Mouse (Mus musculus): ENCODE results near the gene Akt2.
A peak's percentile ranks its signal among the peaks of the same experiment; 100 is the strongest.

Akt2 gene

DNA sequence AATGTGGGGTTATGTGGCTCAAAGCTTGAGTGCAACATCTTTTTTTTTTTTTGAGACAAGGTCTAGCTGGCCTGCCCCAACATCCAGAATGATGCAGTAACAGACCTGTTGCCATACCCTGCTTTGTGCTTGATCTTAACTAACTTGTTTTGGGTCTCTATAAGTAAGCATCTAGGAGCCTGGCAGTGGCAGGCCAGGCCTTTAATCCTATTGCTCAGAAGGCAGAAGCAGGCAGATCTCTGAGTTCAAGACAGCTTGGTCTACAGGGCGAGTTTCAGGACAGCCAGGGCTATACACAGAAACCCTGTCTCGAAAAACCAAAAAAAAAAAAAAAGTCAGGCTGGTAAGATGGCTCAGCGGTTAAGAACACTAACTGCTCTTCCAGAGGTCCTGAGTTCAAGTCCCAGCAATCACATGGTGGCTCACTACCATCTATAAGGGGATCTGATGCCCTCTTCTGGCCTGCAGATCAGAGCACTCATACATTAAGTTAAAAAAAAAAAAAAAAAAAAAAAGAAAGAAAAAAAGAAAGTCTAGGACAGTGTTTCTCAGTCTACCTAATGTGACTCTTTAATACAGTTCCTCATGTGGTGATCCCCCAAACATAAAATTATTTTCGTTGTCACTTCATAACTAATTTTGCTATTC is 662 bp upstream of the Akt2 start:
- DNase-seq, result no peak

DNA sequence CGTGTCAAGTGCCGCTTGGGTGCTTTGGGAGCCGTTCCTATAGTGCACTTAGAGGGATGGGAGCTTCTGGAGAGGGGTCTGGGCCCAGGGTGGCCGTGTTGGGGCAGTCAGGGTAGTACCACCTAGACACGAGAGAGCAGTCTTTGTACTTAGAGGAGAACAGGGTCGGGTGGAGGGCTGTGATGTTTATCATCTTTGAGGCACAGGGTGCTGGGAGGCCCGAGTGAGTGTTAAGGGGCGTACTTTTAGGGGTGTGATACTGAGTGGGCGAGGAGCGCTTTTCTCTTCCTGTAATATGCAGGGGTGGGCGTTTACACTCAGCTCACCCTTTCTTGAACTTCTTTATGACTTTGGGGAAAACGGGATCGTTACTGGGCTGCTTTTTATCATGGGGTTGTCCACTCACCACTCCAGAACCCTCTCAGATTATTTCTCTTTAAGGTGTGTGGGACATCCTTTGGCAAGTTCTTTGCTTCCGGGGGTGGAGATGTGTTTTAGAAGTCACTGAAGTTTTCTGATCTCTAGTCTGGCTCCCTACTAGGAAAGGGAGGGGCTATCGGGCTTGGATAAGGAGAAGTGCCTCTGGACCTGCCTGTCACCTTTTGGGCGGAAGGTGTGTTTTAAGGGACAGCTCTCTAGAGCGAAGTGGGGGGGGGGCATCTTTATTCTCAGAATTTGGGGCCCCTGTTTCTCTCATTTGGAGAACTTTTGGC is 1.0 kb downstream of the Akt2 start:
- no peak for DNase-seq

DNA sequence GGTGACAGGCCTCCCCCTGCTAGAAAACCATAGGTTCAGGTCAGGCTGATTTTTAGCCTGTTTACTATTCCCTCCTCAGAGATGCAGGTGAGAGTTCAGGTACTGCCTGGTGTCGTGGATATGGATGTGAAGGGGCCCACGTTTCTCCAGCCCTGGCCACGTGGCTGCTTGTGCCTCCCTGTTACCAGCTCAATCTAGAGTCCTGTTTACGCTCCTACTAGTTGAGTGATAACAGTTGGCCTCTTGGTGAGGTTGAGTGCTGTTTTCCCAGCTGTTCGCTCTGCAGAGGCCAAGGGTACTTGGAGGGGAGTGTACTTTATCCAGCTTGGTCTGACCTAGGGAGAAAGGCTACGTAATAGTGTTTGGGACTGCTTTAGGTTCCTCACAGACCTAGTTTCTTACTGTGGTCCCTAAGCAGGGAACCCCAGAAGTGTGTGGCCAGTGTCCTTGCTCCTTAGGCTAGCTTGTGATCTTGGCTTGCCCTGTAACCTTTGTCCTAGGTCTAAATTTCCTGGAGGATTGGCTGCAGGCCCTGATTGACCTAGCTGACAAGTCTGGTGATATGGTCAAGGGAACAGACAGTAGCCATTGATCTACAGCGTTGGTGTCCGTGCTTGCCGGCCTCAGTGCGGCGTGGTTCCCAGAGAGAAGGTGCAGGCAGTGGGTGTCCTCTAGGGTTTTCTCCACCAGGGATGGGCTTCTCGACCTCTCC is 1.7 kb downstream of the Akt2 start:
- no peak for DNase-seq

DNA sequence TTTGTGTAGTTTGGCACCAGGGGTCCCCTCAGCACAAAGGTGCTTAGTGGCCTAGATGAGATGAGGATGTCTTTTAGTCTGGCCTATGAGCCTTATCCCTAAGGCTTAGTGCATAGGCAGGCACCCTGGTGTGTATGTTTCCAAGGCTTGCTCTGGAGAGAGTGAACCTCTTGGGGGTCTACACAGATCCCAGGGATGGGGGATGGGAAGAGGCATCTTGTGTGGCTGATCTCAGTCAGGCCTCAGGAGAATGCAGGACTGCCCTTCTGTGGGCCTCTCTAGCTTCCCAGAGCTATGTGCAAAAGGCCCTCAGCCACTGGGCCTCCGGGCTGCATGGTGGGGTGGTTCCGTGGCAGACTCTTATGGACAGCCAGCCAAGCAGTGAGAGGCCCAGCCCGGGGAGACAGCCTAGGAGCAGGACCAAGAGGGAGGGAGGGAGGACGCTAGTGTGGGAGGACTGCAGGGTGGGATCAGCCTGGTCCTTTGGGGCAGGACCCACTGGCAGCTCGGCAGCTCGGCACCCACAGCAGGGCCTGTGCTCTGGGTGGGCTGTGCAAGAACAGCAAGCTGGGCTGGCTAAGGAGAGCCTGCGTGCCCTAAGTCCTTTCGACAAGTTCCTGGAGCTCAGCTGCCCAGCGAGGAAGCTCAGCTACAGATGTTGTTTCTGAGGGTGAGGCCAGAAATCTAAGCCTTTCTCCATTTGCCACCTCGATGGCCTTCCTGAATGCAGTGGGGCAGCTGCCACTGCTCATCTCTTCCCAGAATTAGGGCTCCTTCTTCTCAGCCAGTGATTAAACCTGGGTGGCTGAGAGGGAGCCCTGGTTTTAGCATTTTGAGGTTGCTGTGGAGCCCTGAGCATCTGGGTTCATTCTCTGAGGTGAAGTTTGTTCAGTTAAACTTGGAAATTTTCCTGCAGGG is 5.5 kb downstream of the Akt2 start:
- DNase-seq, result no peak

DNA sequence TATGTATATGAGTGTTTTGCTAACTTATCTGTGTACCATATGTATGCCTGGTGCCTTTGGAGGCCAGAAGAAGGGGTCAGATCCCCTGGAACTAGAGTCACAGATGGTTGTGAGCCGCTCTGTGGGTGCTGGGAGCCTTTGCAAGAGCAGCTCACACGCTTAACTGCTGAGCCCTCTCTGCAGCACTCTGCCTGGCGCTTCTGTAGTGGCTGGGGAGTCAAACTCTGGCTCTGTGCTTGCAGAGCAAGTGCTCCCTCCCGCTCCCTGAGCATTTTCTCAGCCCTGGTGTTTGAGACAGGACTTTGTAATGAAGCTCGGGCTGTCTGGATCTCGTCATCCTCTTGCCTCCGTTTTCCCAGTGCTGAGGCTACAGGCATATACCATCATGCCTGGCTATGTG is 6.7 kb downstream of the Akt2 start:
- DNase-seq, result no peak

DNA sequence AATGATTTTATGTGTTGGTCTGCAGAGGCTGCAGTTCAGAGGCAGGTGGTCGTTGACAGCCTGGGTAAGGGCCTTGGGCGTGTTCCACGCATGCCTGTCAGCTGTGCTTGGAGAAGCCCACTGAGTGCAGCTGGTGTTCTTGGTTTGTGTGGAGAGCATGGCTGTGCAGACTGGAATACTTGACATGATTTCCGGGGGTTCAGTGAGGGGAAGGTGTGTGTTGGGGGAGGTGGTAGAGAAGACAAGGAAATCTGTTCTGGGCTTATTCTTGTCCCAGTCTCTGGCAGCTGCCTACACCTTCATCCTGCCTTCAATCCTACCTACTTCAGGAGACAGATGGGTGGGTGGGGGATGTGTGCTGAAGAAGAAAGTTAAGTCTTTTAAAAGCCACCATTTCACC is 10.3 kb downstream of the Akt2 start:
- peak; percentile 57 for DNase-seq

DNA sequence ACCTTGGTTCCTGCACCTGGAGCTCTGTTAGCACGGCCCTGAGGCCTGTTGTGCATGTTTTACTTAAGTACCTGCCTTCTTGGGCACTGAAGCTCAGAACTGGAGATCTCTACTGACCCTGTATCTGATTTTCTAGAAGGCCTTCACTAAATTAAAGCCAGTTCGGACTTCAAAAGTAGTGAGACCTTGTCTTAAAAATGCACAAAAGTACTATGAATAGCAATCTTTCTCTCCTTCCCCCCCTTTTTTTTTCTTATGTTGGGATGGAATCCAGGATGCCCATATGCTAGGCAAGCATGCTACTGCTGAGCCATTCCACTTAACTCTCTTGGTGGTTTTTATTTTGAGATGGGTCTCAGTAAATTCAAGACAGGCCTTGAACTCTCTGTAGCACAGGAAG is 10.8 kb downstream of the Akt2 start:
- DNase-seq, result no peak

DNA sequence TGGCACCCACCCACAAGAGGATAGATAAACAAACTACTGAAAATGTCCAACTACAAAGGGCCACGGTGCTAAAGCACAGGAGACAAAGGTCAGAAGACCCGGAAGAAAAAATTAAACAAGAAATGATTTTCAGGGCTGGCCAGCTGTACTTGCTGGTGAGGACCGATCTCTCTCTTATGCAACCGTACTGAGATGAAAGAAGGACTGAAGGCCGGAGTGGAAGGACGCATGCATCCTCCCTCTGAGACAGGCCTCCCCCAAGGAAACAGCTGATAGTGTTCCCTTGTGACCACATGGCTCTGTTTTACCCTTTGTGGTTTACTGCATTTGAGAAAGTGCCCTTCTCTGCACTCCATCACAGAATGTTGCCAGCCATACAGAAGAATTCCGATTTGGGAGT is 11.5 kb downstream of the Akt2 start:
- no peak for DNase-seq

DNA sequence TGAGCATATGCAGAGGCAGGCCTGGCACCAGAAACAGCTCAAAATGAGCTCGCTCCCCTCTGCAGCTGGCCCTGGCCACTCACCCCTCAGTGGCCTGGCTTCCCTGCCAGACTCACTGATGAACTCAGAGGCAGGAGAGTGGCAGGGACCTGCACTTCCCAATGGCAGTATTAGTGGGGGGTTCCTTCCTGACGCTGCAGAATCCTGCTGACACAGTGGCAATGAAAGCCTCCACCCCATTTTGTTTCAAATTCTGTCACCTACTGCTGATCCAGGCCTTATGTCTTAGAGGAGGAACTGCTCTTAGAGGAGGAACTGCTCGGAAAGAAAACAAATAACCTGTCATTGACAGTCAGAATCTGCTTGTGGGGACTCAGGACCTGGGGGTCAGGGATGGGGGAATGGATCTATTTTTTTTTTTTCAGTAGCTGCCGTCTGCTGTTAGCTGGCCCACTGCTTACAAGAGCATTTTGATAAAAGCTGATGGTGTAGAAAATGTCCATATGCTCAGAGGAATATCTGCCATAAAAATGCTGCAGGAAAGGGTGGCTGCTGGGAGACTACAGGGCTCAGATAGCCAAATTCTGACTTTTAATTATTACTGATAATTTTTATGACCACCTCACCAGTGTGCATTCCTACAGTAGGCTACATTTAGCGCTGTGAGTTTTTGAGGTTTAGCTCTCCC is 13.5 kb downstream of the Akt2 start:
- no peak for DNase-seq

DNA sequence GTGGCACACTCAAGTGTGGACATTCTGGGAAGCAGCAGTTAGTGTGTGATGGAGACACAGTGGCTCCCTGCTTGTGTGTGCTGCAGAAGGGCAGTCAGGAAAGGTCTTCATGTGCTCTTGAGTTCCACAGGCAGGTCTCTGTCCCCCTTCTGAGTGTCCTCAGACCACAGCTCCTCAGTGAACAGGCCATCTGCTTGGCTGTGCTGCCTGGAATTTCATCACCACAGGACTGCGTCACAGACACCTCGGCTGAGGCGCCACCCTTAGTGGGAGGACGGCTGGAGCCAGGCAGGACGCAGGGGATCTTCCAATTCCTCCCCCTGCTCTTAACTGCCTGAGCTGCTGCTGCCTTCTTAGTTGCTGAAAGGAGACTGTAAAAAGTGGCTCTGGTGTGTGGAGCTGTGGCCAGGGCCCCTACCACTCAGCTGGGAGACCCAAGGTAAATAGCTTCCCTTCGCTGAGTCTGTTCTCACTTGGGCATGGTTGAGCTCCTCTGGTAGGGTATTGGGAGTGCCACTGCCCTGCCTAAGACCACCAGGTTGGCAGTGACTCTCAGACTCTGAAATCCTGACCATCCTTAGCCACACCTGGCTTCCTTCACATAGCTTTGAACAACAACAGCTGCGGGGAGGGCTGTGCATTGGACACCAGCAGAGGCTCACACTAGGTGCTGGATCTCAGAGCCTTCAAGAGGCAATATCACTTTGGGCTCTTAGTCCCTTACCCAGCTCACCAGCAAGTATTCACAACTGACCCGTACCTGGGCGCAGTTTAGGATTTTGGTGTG is 14.3 kb downstream of the Akt2 start:
- DNase-seq, result peak; percentile 64

DNA sequence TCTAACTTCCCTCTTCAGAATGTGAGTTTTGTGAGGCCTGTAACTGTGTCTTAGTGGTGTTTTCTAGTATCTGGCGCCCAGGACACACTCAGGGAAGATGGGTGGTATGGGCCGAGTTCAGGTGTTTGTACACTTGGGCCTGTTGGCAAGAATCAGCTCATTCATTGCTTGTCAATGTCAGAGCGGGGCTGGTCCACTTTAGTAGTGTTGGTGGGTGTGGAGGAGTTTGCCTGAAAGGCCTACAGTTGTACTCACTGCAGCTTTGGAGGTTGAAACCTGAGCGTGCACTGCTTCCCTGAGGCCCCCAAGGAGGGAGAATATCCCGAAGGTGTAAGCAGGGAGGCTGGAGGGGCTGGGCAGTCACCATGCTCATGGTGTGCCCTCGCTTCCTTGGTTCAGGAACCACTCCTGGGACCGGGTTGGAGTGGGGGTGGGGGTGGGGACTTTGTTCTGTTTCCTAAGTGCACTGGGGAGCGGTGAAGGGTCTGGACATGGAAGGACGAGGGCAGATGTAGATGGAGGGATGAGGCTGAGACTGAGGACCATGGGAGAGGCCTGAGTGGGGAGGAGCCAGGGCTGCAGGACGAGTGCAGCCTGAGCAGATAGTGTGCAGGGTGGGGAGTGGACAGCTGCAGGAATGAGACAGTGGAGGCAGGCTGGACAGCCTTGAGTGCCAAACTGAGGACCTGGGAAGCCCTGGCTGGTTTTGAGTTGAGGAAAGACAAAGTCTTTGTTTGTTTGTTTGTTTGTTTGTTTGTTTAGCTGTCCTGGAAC is 15.3 kb downstream of the Akt2 start:
- DNase-seq, result no peak

DNA sequence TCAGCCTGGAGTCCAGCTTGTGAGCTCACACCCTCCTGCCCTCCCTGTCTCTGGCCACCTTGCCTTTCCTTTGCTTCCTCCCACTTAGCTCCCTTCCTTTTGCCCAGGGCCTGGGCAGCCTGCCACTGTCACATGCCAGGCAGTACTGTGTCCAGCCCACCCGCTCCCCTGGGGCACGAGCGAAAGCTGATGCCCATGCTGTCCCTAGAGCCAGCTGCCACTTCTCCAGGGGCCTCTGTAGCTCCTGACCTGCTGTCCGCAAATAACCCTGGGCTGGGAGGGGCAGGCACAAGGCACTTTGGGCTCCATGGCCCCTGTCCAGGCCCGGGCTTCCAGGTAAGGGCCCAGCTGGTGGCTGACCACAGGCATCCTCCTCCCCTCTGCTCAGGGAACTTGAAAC is 16.2 kb downstream of the Akt2 start:
- peak; percentile 51 for DNase-seq

DNA sequence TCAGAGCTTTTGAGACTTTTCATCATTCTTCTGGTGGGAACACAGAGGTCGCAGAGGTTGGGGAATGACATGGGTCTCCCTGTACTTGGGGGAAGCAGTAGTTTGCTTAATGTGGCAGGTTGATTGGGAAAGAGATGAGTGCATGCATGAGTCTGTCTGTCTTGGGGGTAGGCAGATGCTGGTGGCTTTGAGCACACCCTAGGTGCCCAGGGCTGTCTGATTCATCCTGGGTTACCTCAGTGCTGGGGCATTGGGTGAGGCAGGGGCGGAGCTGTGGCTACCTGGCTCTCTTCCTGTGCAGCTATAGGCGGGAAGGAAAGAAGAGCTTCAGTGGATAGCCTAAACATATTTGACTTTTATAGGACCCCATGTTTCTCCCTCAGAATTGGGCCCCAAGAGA is 16.8 kb downstream of the Akt2 start:
- DNase-seq, result no peak

DNA sequence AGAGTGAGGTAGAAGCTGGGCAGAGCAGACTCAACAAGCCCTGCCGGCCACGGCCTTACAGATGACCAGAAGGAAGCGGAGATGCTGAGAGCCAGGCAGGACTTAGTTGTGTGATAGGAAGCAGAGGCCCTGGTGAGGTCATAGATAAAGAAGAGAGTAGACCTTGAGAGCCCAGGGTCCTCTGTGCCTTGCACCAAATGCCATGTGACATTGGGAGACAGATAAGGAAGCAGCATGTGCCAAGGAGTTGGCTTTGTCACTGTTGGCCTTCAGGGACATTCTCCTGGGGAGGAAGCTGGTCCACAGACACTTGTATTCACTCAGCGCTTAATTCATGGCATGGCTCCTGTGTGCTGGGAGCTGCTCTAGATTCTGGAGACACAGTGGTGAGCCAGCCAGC is 17.9 kb downstream of the Akt2 start:
- no peak for DNase-seq

DNA sequence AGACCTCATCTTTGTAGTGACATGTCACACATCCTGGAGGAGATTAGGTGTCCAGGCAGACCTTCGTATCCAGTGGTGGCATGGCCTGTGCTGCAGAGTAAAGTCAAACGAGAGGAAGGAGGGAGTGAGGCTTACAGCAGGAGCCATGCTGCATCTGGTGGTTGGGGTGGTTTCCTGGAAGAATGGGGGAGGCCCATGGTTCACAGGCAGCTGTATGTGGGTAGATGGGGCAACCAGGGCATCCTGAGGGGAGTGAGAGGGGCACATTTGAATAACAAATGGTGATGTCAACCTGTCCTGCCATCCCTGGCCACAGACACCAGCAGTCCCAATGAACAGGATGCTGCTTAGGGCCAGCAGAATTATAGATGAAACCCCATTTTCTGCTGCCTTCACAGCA is 18.3 kb downstream of the Akt2 start:
- no peak for DNase-seq

DNA sequence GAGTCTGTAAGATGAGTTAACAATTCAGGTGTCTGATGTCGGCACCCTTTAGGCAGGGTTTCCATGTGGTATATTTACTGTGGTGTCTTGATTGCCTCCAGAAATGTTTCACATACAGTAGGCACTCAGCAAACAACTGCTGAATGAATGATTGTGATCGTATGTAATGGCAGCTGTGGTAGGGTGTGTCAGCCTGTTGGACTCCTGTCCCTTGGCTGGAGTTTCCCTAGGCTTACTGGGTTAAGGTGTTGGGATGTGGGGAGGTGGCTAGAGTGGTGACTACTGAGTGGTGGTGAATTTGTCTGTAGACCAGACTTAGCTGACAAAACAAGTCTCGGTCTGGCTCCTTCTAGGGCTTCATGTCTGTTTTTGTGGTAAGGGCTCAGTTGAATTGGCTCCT is 19.0 kb downstream of the Akt2 start:
- no peak for DNase-seq

DNA sequence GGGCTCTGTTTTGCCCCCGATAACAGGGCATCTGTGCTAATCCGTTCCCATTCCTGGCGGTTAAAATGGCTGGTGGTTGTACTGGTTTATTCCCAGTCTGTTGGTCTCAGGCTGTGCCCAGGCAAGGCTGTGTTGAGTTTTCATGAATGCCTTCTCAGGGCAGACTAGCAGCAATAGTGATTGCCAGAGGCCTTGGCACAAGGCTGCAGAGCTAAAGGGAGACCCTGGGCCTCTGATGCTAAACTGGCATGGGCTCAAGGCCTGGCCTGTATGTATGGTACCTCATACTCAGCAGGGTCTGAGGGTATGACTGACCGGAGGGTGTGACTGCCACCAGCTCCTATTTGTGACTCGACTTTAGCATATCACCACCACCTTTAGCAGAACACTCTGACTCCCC is 19.5 kb downstream of the Akt2 start:
- DNase-seq, result no peak

DNA sequence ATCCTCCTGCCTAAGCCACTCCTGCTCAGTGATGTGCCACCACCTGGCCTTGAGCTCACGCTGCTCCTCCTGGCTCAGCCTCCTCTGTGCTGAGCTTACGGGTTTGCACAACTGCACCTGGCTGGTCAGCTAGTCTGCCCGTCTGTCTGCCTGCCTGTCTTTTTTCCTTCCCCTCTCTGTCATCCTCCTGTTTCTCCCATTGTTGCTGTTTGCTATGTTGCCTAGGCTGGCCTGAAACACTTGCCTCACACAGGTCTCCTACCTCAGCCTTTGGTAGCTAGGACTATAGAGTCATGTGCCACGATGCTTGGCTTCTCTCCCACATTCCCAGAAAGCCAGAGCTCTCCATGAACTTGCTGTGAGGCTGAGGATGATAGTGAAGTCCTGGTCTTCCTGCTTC is 21.6 kb downstream of the Akt2 start:
- DNase-seq, result no peak

DNA sequence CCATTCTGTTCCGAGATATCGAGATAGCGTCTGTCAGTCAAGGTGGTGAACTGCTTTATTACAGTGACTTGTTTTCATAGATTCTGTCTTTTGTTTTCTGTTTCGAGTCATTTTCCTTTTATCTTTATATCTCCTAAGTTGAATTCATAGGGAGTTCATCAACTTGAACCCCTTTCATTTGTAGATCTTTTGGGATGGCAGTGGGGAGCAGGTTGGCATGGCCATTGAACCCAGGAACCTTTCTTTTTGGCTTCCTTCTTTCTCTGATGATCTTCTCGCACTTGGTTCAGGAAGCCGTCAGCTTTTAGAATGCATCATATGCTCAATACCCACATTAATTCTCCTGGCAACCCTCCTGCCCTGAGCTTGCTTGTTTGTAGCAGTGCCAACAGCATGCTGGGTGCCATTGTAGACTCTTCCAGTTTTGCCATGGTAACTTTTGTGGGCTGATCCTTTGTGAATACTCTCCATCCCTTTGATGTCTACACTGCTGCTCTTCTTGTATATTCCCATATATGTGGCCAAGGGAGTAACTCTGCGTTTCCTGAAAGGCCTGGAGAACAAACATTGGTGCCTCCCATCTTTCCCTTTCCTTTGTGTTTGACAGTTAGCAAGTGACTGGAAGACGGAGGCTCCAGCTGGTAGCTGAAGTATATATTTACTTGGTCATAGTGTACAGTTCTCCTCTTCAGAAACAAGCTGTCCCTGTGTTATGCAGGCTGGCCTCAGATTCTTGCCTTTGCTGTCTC is 22.6 kb downstream of the Akt2 start:
- DNase-seq, result no peak

DNA sequence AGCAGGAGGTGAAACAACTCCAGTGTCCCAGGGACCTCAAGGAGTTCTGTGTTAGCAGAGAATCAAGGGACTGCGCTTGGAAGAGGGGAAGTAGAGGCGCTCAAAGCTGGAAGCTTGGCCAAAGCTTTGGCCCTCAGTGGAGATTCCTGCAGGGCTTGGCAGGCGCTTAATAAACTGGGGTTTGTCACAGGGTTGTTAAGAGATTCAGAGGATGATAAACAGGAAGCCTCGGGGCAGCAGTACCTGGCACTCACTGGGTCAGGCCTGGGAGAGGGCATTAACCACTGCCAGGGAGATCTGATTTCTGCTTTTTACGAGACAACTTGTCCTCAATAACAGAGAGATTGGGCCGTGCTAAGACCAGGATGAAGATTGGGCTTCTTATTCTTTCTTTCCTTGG is 29.7 kb downstream of the Akt2 start:
- no peak for DNase-seq
